Comparison of ENCODE assay signal across 13 mouse cellular contexts in the genomic region with DNA sequence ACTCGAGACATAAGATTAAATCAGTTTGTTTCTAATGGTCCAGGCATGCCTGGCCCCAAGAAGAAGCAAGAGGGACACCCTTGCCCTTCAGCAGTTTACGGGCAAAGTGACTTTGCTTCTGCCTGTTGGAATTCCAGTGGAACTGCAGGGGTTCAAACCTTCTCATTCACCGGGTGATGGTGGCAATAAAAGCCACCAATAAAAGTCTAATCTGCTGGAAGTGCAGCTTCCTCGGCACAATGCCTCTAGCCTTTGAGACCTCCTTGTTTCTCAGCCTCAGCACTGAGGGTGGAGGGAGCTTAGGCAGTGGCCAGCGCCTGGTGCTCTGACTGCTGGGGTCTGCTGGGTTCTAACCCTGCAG. TPM values are rescaled to one million over a fixed set of nuclear protein-coding genes. Genes with fewer than 3 reads are reported as not detected.
DNase-seq lines count a peak whose midpoint lies in the region; ATAC-seq and TF ChIP-seq lines count a peak whose summit lies in the region.
"Had no signal": no experiment of that assay in that cellular context is flagged by ENCODE, and none has a peak within 500 bp of the region (broad histone marks: within the 10 kb centered on the region; RNA-seq: fewer than 3 reads in every experiment).

No protein-coding gene starts in this region.

- 0 out of 2 replicates have a peak overlapping the region, but pooled peaks have one; percentile 17 for H3K9ac ChIP-seq in heart, postnatal 0 days (replicated peaks; ENCODE audit: low read depth, low read length)
- no peak overlapping the region for H3K9ac ChIP-seq in midbrain, embryonic 11.5 days (ENCODE audit: low read length)
- no peak overlapping the region for H3K9ac ChIP-seq in midbrain, embryonic 14.5 days (replicated peaks; ENCODE audit: low read length)
- H3K9ac ChIP-seq in hindbrain, embryonic 13.5 days: peak overlapping the region; percentile 19; the same call in 1 of the 2 replicates
- H3K9ac ChIP-seq in stomach, embryonic 15.5 days: no peak overlapping the region

- H3K4me3 ChIP-seq in heart, postnatal 0 days (ENCODE audit: low read depth, low read length): no peak overlapping the region
- H3K4me3 ChIP-seq in midbrain, embryonic 11.5 days (ENCODE audit: low read depth, low read length): no peak overlapping the region
- no peak overlapping the region for H3K4me3 ChIP-seq in midbrain, embryonic 14.5 days (replicated peaks; ENCODE audit: low read depth, low read length)
- no peak overlapping the region for H3K4me3 ChIP-seq in hindbrain, embryonic 13.5 days
- H3K4me3 ChIP-seq in stomach, embryonic 15.5 days (replicated peaks): no peak overlapping the region

- no peaks in the 10 kb centered on the region; the same call in 1 of the 2 replicates for H3K36me3 ChIP-seq in heart, postnatal 0 days (replicated peaks; ENCODE audit: control insufficient read depth, insufficient read depth, low read length)
- H3K36me3 ChIP-seq in midbrain, embryonic 11.5 days (ENCODE audit: control insufficient read depth, insufficient read depth, low read length): peaks cover 3% of the 10 kb centered on the region; the same call in 1 of the 2 replicates
- peaks cover 8% of the 10 kb centered on the region; the same call in 1 of the 2 replicates for H3K36me3 ChIP-seq in midbrain, embryonic 14.5 days (ENCODE audit: control insufficient read depth, insufficient read depth, low read length)
- H3K36me3 ChIP-seq in hindbrain, embryonic 13.5 days: peaks cover 7% of the 10 kb centered on the region
- H3K36me3 ChIP-seq in stomach, embryonic 15.5 days: no peaks in the 10 kb centered on the region
- H3K36me3 ChIP-seq: G1E had no signal

- ATAC-seq in heart, postnatal 0 days (ENCODE audit: insufficient read depth, low read depth): no peak
- no peak for ATAC-seq in midbrain, embryonic 11.5 days (ENCODE audit: low FRiP score)
- no peak for ATAC-seq in midbrain, embryonic 14.5 days (ENCODE audit: low FRiP score, low TSS enrichment)
- no peak for ATAC-seq in hindbrain, embryonic 13.5 days (ENCODE audit: low FRiP score)
- no peak for ATAC-seq in stomach, embryonic 15.5 days (ENCODE audit: insufficient read depth, low FRiP score, low read depth)

- H3K27ac ChIP-seq in heart, postnatal 0 days (ENCODE audit: low read depth): no peak overlapping the region
- H3K27ac ChIP-seq in midbrain, embryonic 11.5 days (ENCODE audit: low read depth, low read length): no peak overlapping the region
- no peak overlapping the region for H3K27ac ChIP-seq in midbrain, embryonic 14.5 days (replicated peaks; ENCODE audit: low read depth, low read length)
- H3K27ac ChIP-seq in hindbrain, embryonic 13.5 days: peak overlapping the region; percentile 63; the same call in 1 of the 2 replicates
- peak overlapping the region; percentile 71 for H3K27ac ChIP-seq in stomach, embryonic 15.5 days

- no peaks in the 10 kb centered on the region for H3K9me3 ChIP-seq in heart, postnatal 0 days (replicated peaks; ENCODE audit: control insufficient read depth, low read length)
- H3K9me3 ChIP-seq in midbrain, embryonic 11.5 days (ENCODE audit: control insufficient read depth, low read length): 0 out of 2 replicates have a peak, but pooled peaks cover 3% of the 10 kb centered on the region
- H3K9me3 ChIP-seq in midbrain, embryonic 14.5 days (ENCODE audit: control insufficient read depth, low read length): no peaks in the 10 kb centered on the region
- no peaks in the 10 kb centered on the region for H3K9me3 ChIP-seq in hindbrain, embryonic 13.5 days
- H3K9me3 ChIP-seq in stomach, embryonic 15.5 days: no peaks in the 10 kb centered on the region

- no peaks in the 10 kb centered on the region for H3K27me3 ChIP-seq in heart, postnatal 0 days (ENCODE audit: control insufficient read depth, insufficient read depth, low read length)
- no peaks in the 10 kb centered on the region for H3K27me3 ChIP-seq in midbrain, embryonic 11.5 days (ENCODE audit: control insufficient read depth, insufficient read depth, low read length)
- H3K27me3 ChIP-seq in midbrain, embryonic 14.5 days (ENCODE audit: control insufficient read depth, insufficient read depth, low read length): no peaks in the 10 kb centered on the region
- no peaks in the 10 kb centered on the region for H3K27me3 ChIP-seq in hindbrain, embryonic 13.5 days
- H3K27me3 ChIP-seq in stomach, embryonic 15.5 days (replicated peaks): no peaks in the 10 kb centered on the region

- H3K4me2 ChIP-seq in heart, postnatal 0 days (ENCODE audit: low read depth, low read length): no peak overlapping the region
- H3K4me2 ChIP-seq in midbrain, embryonic 11.5 days: no peak overlapping the region
- no peak overlapping the region for H3K4me2 ChIP-seq in midbrain, embryonic 14.5 days (ENCODE audit: low read length)
- H3K4me2 ChIP-seq in hindbrain, embryonic 13.5 days: peak overlapping the region; percentile 8; the same call in 1 of the 2 replicates
- no peak overlapping the region for H3K4me2 ChIP-seq in stomach, embryonic 15.5 days

- DNase-seq in heart, postnatal 0 days (ENCODE audit: low spot score): no peak
- no peak for DNase-seq in heart, postnatal 4 days
- peak; percentile 81 for DNase-seq in midbrain, embryonic 11.5 days (ENCODE audit: low spot score, missing footprints)
- no peak for DNase-seq in midbrain, embryonic 14.5 days
- DNase-seq in right cerebral cortex, postnatal 4 days: no peak
- no peak for DNase-seq in thymus, postnatal 10 days (ENCODE audit: low spot score in 2 of 2)
- DNase-seq: adrenal gland, postnatal 36 days; cerebellum, adult 9-10 months; gastrocnemius, postnatal 14 days; right cerebral cortex, adult 18-20 months had no signal

- 31% methylated on average over 5 of the region's 5 CpGs for WGBS in heart, postnatal 0 days
- WGBS in midbrain, embryonic 11.5 days: 15% methylated on average over 5 of the region's 5 CpGs
- 16% methylated on average over 5 of the region's 5 CpGs for WGBS in midbrain, embryonic 14.5 days
- 18% methylated on average over 5 of the region's 5 CpGs for WGBS in hindbrain, embryonic 13.5 days
- 43% methylated on average over 5 of the region's 5 CpGs for WGBS in stomach, embryonic 15.5 days

- peaks cover 42% of the 10 kb centered on the region for H3K4me1 ChIP-seq in heart, postnatal 0 days (ENCODE audit: control insufficient read depth, insufficient read depth)
- peaks cover 31% of the 10 kb centered on the region for H3K4me1 ChIP-seq in midbrain, embryonic 11.5 days (ENCODE audit: control insufficient read depth, insufficient read depth, low read length)
- peaks cover 43% of the 10 kb centered on the region for H3K4me1 ChIP-seq in midbrain, embryonic 14.5 days (ENCODE audit: control insufficient read depth, insufficient read depth, low read length)
- H3K4me1 ChIP-seq in hindbrain, embryonic 13.5 days (replicated peaks): peaks cover 76% of the 10 kb centered on the region
- H3K4me1 ChIP-seq in stomach, embryonic 15.5 days: peaks cover 61% of the 10 kb centered on the region

- no peak for TF ChIP-seq EP300 in heart, postnatal 0 days (IDR thresholded peaks at IDR 0.05; ENCODE audit: low read depth)

- no peak for TF ChIP-seq CTCF in heart, postnatal 0 days (IDR thresholded peaks at IDR 0.05; ENCODE audit: low read depth)

RNA-seq across cellular contexts. Expression of a gene that starts 7.2 kb away (rescaled TPM):
- total RNA-seq in heart, postnatal 0 days (2014; rRNA removed; ENCODE audit: low replicate concordance): 22.3 and 25.9 TPM in 2 replicates
- polyA plus RNA-seq in heart, postnatal 0 days (2015; fragmentation: Nextera tagmentation; extraction: Ambion mirVana): 5.2 and 5.8 TPM in 2 replicates
- 10 to 100 TPM; 20.8 to 21.4 TPM for total RNA-seq in heart, postnatal 4 days (2021)
- polyA plus RNA-seq in midbrain, embryonic 11.5 days (2014; fragmentation: Nextera tagmentation; extraction: Ambion mirVana): 14.7 and 15.2 TPM in 2 replicates
- polyA plus RNA-seq in midbrain, embryonic 14.5 days (2014; fragmentation: Nextera tagmentation; extraction: Ambion mirVana): 30.4 and 39.0 TPM in 2 replicates
- polyA plus RNA-seq in hindbrain, embryonic 13.5 days (2015; fragmentation: Nextera tagmentation; extraction: Ambion mirVana): 19.6 and 20.5 TPM in 2 replicates
- polyA plus RNA-seq in stomach, embryonic 15.5 days (2015; fragmentation: Nextera tagmentation; extraction: Ambion mirVana): 8.9 and 9.9 TPM in 2 replicates
- polyA plus RNA-seq: G1E had no signal

RNA-seq across cellular contexts. Expression of a gene that starts 42.9 kb away (rescaled TPM):
- 8.0 and 21.3 TPM in 2 replicates for total RNA-seq in heart, postnatal 0 days (2014; rRNA removed; ENCODE audit: low replicate concordance)
- polyA plus RNA-seq in heart, postnatal 0 days (2015; fragmentation: Nextera tagmentation; extraction: Ambion mirVana): 2.0 and 2.3 TPM in 2 replicates
- 10 to 100 TPM; 13.9 to 15.1 TPM for total RNA-seq in heart, postnatal 4 days (2021)
- 3.6 and 4.5 TPM in 2 replicates for polyA plus RNA-seq in midbrain, embryonic 11.5 days (2014; fragmentation: Nextera tagmentation; extraction: Ambion mirVana)
- 0.93 and 0.97 TPM in 2 replicates for polyA plus RNA-seq in midbrain, embryonic 14.5 days (2014; fragmentation: Nextera tagmentation; extraction: Ambion mirVana)
- 1.7 and 1.8 TPM in 2 replicates for polyA plus RNA-seq in hindbrain, embryonic 13.5 days (2015; fragmentation: Nextera tagmentation; extraction: Ambion mirVana)
- 6.0 and 7.3 TPM in 2 replicates for polyA plus RNA-seq in stomach, embryonic 15.5 days (2015; fragmentation: Nextera tagmentation; extraction: Ambion mirVana)

RNA-seq across cellular contexts. Expression of a gene that starts 52.8 kb away (rescaled TPM):
- total RNA-seq in heart, postnatal 0 days (2014; rRNA removed; ENCODE audit: low replicate concordance): 18.6 and 36.0 TPM in 2 replicates
- 9.3 and 10.4 TPM in 2 replicates for polyA plus RNA-seq in heart, postnatal 0 days (2015; fragmentation: Nextera tagmentation; extraction: Ambion mirVana)
- 10 to 100 TPM; 20.5 to 21.7 TPM for total RNA-seq in heart, postnatal 4 days (2021)
- polyA plus RNA-seq in midbrain, embryonic 11.5 days (2014; fragmentation: Nextera tagmentation; extraction: Ambion mirVana): 4.2 and 5.0 TPM in 2 replicates
- 3.3 and 4.4 TPM in 2 replicates for polyA plus RNA-seq in midbrain, embryonic 14.5 days (2014; fragmentation: Nextera tagmentation; extraction: Ambion mirVana)
- polyA plus RNA-seq in hindbrain, embryonic 13.5 days (2015; fragmentation: Nextera tagmentation; extraction: Ambion mirVana): 7.9 and 8.6 TPM in 2 replicates
- 27.0 and 28.4 TPM in 2 replicates for polyA plus RNA-seq in stomach, embryonic 15.5 days (2015; fragmentation: Nextera tagmentation; extraction: Ambion mirVana)

Comparison
In these comparisons a context has a peak if more than half of its experiments do, and no peak if none do; other contexts are left out.
1. H3K27ac ChIP-seq: peak in hindbrain, embryonic 13.5 days (single experiment) and stomach, embryonic 15.5 days (single experiment); none in heart, postnatal 0 days (single experiment), midbrain, embryonic 11.5 days (single experiment) and midbrain, embryonic 14.5 days (single experiment).
2. H3K9ac ChIP-seq: peak in heart, postnatal 0 days (single experiment) and hindbrain, embryonic 13.5 days (single experiment); none in midbrain, embryonic 11.5 days (single experiment), midbrain, embryonic 14.5 days (single experiment) and stomach, embryonic 15.5 days (single experiment).